Mouse (Mus musculus) erythroblast, embryonic 14.5 days (primary cell): ENCODE data around the gene Tmem135.

Source experiments
- GATA1 ChIP-seq: IDR thresholded peaks from 2 replicates; pipeline ENCODE4 v1.6.1; 2012; ENCODE audit warnings: low read length, inconsistent platforms, mixed read lengths
- TAL1 ChIP-seq: IDR thresholded peaks from 3 replicates; pipeline ENCODE4 v1.6.1; 2012; ENCODE audit warnings: low read length, inconsistent platforms, mixed read lengths

GRCm38 (mm10) chr7:89182943-89183342 is 221.1 kb downstream of the Tmem135 start:
- no peak for TF ChIP-seq GATA1
- TF ChIP-seq TAL1, result no peak
